Mouse (Mus musculus) liver, embryonic 11.5 days (tissue): Measurements from ENCODE around the gene Smim20. TPM values are rescaled to one million over a fixed set of nuclear protein-coding genes. Genes with fewer than 3 reads are reported as not detected.

Experiments
- ATAC-seq: fragments of 200-750 bp; cut with Nextera tagmentation; replicated peaks from 2 replicates; pipeline ENCODE4 v1.8.0; 2017; ENCODE audit warnings: moderate number of reproducible peaks, mild to moderate bottlenecking, moderate TSS enrichment, moderate library complexity; ENCODE audit not compliant: low FRiP score
- DNase-seq: peaks from one replicate; pipeline ENCODE4 v3.0.0-alpha.2; 2017; ENCODE audit warnings: low spot score
- H3K27ac ChIP-seq: fragments of 300-500 bp; sonication (generic); 2 replicates; pipeline ENCODE4 v1.5.1; 2014; ENCODE audit warnings: mild to moderate bottlenecking, low read depth, low read length, control low read depth
- H3K27me3 ChIP-seq: fragments of 300-500 bp; sonication (generic); replicated peaks from 2 replicates; pipeline ENCODE4 v1.6.1; 2014; ENCODE audit warnings: low read length, mixed read lengths; ENCODE audit not compliant: control insufficient read depth, insufficient read depth
- H3K36me3 ChIP-seq: fragments of 300-500 bp; sonication (generic); 2 replicates; pipeline ENCODE4 v1.6.1; 2014; ENCODE audit warnings: mild to moderate bottlenecking, low read length, moderate library complexity, mixed read lengths; ENCODE audit not compliant: control insufficient read depth, insufficient read depth
- H3K4me1 ChIP-seq: fragments of 300-500 bp; sonication (generic); replicated peaks from 2 replicates; pipeline ENCODE4 v1.6.1; 2014; ENCODE audit warnings: low read length, mixed read lengths; ENCODE audit not compliant: control insufficient read depth, insufficient read depth
- H3K4me2 ChIP-seq: fragments of 300-500 bp; sonication (generic); 2 replicates; pipeline ENCODE4 v1.6.1; 2014; ENCODE audit warnings: mild to moderate bottlenecking, control low read depth, moderate library complexity
- H3K4me3 ChIP-seq: fragments of 300-500 bp; sonication (generic); 2 replicates; pipeline ENCODE4 v1.5.1; 2014; ENCODE audit warnings: low read depth, low read length, control low read depth
- H3K9ac ChIP-seq: fragments of 300-500 bp; sonication (generic); 2 replicates; pipeline ENCODE4 v1.6.1; 2014; ENCODE audit warnings: low read depth, low read length, control low read depth
- H3K9me3 ChIP-seq: fragments of 300-500 bp; sonication (generic); 2 replicates; pipeline ENCODE4 v1.6.1; 2016; ENCODE audit warnings: low read length, inconsistent platforms, mixed read lengths; ENCODE audit not compliant: control insufficient read depth
- WGBS: fragments of 180-500 bp; shearing (Covaris S2); extraction: QIAGEN DNeasy Blood & Tissue Kit; methylation state at CpG from one replicate; pipeline ENCODE4 v1.1.7; 2014; 5-methylcytosine and 5-hydroxymethylcytosine counted together
- polyA plus RNA-seq: library from polyadenylated mRNA; unstranded; fragments of >200 nt; fragmentation: Nextera tagmentation; extraction: Ambion mirVana; gene quantifications from 2 replicates; pipeline ENCODE4 v1.2.1, GENCODE M21; 2014

Smim20 gene
- polyA plus RNA-seq, 1 experiment from 2014 or later: 64.4 TPM

DNA sequence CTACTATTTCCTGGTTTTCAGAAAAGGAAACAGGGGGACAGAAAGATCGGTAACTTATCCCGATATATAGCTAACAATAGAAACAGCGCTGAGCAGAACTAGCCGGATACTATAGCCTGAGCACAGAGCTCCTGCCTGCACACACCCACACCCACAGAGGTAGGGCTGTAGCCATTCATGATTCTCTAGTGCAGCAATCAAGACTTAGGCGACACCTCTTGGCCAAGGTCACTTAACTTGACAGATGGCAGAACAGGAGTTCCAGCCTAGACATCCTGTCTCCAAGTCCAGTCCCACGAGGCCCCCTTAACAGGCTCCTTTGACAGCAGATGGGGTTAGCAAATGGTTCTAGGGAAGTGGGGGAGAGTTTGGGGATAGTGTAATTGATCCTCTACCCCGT, 56.2 kb downstream of the Smim20 start:
- H3K36me3 ChIP-seq: no peaks in the 10 kb centered on the region
- no peaks in the 10 kb centered on the region for H3K27me3 ChIP-seq
- DNase-seq: no peak
- H3K4me1 ChIP-seq: no peaks in the 10 kb centered on the region
- whole genome bisulfite sequencing: 49% methylated on average over 7 of the region's 7 CpGs
- no peak overlapping the region for H3K4me3 ChIP-seq
- ATAC-seq: no peak
- H3K9me3 ChIP-seq: no peaks in the 10 kb centered on the region
- no peak overlapping the region for H3K4me2 ChIP-seq
- no peak overlapping the region for H3K27ac ChIP-seq
- H3K9ac ChIP-seq: no peak overlapping the region

DNA sequence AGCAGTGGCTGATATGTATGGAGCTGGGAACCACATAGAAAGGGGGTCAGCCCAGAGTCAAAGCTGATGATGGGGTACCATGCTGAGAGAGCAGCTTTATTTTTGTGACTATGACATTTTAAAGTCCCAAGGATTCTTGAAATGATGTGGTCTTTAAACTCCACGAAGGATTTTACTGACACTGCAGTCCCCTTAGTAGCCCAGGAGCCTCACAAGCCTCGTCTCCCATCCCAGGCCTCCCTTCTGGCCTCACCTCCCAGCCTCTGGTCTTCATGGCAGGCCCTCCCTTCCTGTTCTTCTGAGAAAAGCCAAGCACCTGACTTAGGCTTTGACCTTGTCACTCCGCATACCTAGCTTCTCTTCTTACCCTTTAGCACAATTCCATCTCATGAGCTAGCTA, 57.4 kb downstream of the Smim20 start:
- Histone ChIP-seq H3K27me3 (no peaks in the 10 kb centered on the region), H3K4me1 (no peaks in the 10 kb centered on the region), H3K4me2 (no peak overlapping the region), H3K9me3 (no peaks in the 10 kb centered on the region), H3K9ac (no peak overlapping the region), H3K4me3 (no peak overlapping the region), H3K36me3 (no peaks in the 10 kb centered on the region), H3K27ac (no peak overlapping the region)
- ATAC-seq (no peak), DNase-seq (no peak)
- WGBS: 73% methylated on average over 3 of the region's 3 CpGs

DNA sequence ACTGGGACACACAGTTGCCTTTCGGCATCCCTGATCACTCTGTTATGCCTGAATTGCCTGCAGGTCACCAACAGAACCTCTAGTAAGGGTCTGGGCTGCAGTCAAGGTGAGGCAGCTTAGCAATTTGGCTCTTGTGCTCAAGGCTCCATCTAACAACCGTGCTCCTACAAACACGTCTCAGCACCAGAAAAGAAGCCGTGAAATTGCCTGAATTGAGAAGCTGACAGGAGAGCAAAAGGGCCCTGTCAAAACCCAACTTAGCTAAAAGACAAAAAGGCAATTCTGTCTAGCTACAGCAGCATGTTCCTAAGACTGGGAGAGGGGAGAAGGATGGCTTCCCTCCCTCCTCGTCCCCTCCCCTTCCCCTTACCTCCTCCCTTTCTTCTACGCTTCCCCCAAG, 57.9 kb downstream of the Smim20 start:
- DNase-seq (no peak), ATAC-seq (no peak)
- WGBS: 55% methylated on average over 6 of the region's 6 CpGs
- no peak overlapping the region for H3K9ac ChIP-seq
- H3K27ac ChIP-seq: no peak overlapping the region
- no peaks in the 10 kb centered on the region for H3K36me3 ChIP-seq
- no peak overlapping the region for H3K4me3 ChIP-seq
- H3K9me3 ChIP-seq: no peaks in the 10 kb centered on the region
- H3K27me3 ChIP-seq: no peaks in the 10 kb centered on the region
- H3K4me2 ChIP-seq: no peak overlapping the region
- H3K4me1 ChIP-seq: no peaks in the 10 kb centered on the region

GRCm38 (mm10) chr5:53326023-53326422, 59.1 kb downstream of the Smim20 start:
- no peak overlapping the region for H3K4me3 ChIP-seq
- DNase-seq (peak; percentile 40), ATAC-seq (no peak)

DNA sequence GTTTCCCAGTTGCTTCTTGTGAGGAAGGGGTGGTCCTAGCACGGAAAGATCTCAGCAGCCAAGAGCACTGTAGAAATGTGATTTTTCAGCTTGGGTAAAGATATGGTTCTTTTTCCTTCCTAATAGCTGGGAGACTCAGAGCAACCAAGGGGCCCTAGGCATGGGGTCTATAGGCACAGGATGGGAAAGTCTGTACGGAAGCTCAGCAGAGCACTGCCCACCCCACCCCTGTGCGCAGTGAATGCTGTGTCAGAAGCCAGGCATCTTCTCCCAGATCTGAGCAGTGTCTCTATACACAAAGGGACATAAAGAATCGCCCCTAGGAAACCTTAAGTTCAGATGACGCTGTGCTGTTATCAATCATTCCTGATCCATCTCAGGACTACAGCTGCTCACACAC, 59.6 kb downstream of the Smim20 start:
- Histone ChIP-seq H3K4me1 (no peaks in the 10 kb centered on the region), H3K4me2 (no peak overlapping the region), H3K36me3 (no peaks in the 10 kb centered on the region), H3K27ac (no peak overlapping the region), H3K9ac (no peak overlapping the region), H3K9me3 (no peaks in the 10 kb centered on the region), H3K27me3 (no peaks in the 10 kb centered on the region), H3K4me3 (no peak overlapping the region)
- ATAC-seq (no peak), DNase-seq (no peak)
- WGBS: 68% methylated on average over 5 of the region's 5 CpGs

More at GRCm38 (mm10) chr5:53326023-53326422, 59.1 kb downstream of the Smim20 start:
- Histone ChIP-seq H3K4me1 (no peaks in the 10 kb centered on the region), H3K4me2 (no peak overlapping the region), H3K27me3 (no peaks in the 10 kb centered on the region), H3K9me3 (no peaks in the 10 kb centered on the region), H3K9ac (no peak overlapping the region), H3K27ac (no peak overlapping the region), H3K36me3 (no peaks in the 10 kb centered on the region)
- 5% methylated on average over 8 of the region's 8 CpGs for WGBS

Other genes with a start within 250 kb of the Smim20 start
- 0.19 TPM in 1 of 2 replicates, not detected in the other for gene Slc34a2, start 229.0 kb upstream of the Smim20 start, polyA plus RNA-seq
- 0.27 and 0.52 TPM in 2 replicates for gene Sel1l3, start 53.2 kb upstream of the Smim20 start, polyA plus RNA-seq
- 21.6 and 27.0 TPM in 2 replicates for gene Rbpj, start 199.1 kb downstream of the Smim20 start, polyA plus RNA-seq